Comparison of ENCODE assay signal across 10 mouse cellular contexts in the genomic region with DNA sequence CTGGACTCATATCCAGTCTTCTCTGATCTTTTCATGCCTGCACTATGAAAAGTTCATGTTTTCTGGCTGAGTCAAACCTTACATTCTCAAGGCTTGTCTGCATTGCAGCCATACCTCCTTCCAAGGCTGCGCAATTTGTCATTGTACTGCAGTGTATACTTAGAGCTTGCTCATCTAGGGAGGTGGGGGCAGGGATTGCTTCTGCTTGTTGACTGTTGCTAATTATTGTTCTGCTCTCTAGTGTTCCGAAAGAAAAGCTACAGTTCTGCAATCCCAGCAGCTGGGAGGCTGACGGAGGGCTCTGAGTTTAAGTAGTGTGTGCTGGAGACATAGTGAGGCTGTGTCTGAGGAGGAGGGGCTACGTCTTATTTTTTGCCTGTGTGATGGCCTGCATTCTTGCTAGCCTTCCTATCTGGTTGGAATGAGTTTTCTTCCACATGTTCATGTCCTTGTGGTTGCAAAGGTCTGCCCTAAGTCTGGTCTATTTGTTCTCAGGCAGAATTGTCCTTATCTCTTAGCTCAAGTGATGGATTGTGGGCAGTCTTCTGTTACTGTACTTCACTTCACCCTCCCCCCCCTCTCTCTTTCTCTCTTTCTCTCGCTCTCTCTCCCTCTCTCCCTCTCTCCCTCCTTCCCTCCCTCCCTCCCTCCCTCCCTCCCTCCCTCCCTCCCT.
DNase-seq lines count a peak whose midpoint lies in the region; ATAC-seq and TF ChIP-seq lines count a peak whose summit lies in the region.
"Had no signal": no experiment of that assay in that cellular context is flagged by ENCODE, and none has a peak within 500 bp of the region (broad histone marks: within the 10 kb centered on the region; RNA-seq: fewer than 3 reads in every experiment).

No protein-coding gene starts in this region.

- peak; percentile 31 for TF ChIP-seq CTCF in layer of hippocampus, adult 2 months (conservative IDR thresholded peaks at IDR 0.05)

- H3K27ac ChIP-seq in layer of hippocampus, adult 2 months: no peak overlapping the region
- H3K27ac ChIP-seq: midbrain, embryonic 15.5 days had no signal

- H3K4me3 ChIP-seq in layer of hippocampus, adult 2 months: no peak overlapping the region
- H3K4me3 ChIP-seq: midbrain, embryonic 15.5 days had no signal

- peak; percentile 14 to 27 for DNase-seq in layer of hippocampus, adult 2 months (ENCODE audit: low spot score in 2 of 2)
- DNase-seq in layer of hippocampus, postnatal 36 days: no peak
- peak; percentile 89 for DNase-seq in NIH3T3 (ENCODE audit: low read depth)
- peak; percentile 59 for DNase-seq in adrenal gland, postnatal 10 days
- peak; percentile 66 for DNase-seq in lung, postnatal 10 days
- DNase-seq: cerebellum, postnatal 14 days; gastrocnemius, postnatal 36 days had no signal

- ATAC-seq in erythroblast, adult 5-6 weeks (replicated peaks; ENCODE audit: low FRiP score, poor library complexity, severe bottlenecking): no peak
- no peak for ATAC-seq in activated CD4-positive, CD25-positive, alpha-beta regulatory T cell, adult 4 months
- ATAC-seq: midbrain, embryonic 15.5 days had no signal

Comparison
In these comparisons a context has a peak if more than half of its experiments do, and no peak if none do; other contexts are left out.
1. DNase-seq: peak in layer of hippocampus, adult 2 months (2 of 2), NIH3T3 (single experiment), adrenal gland, postnatal 10 days (single experiment) and lung, postnatal 10 days (single experiment); none in layer of hippocampus, postnatal 36 days (0 of 2).